ENCODE assay signal across 15 mouse cellular contexts in the genomic region with DNA sequence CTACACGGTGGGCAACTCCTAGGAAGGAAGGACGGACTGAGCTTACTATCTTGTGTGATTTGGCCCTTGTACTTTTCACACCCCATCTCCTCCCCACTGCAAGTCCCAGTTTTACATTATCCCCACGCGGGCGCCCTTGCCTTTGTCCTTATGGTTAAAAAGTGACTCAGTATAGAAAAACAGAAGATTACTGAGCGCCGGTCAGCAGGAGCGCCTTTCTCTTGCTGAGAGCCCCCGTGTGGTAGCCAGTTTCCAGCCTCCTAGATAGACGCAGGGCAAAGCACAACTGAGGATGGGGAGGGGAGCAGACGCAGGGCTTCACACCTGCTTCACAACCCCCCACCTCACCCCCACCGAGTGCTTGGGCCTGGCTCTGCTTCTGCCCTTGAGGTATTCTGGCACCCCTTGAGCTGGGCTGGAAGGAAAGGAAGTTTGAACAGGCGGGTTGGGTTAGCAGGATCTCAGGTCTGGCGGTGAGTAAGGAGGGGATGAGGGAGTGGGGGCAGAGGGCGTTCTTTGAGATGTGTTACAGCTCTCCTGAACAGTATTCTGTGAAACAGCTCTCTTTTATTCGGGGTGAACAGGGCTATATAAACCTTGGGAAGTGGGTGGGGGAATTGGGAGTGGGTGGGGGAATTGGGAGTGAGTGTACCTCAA. TPM values are rescaled to one million over a fixed set of nuclear protein-coding genes. Genes with fewer than 3 reads are reported as not detected.
DNase-seq lines count a peak whose midpoint lies in the region; ATAC-seq and TF ChIP-seq lines count a peak whose summit lies in the region.
"Had no signal": no experiment of that assay in that cellular context is flagged by ENCODE, and none has a peak within 500 bp of the region (broad histone marks: within the 10 kb centered on the region; RNA-seq: fewer than 3 reads in every experiment).

No protein-coding gene starts in this region.

- H3K9me3 ChIP-seq in forebrain, embryonic 14.5 days (replicated peaks; ENCODE audit: control insufficient read depth, low read length): no peaks in the 10 kb centered on the region
- H3K9me3 ChIP-seq in forebrain, embryonic 13.5 days (replicated peaks): no peaks in the 10 kb centered on the region
- no peaks in the 10 kb centered on the region for H3K9me3 ChIP-seq in midbrain, postnatal 0 days (ENCODE audit: low read length)
- H3K9me3 ChIP-seq in midbrain, embryonic 11.5 days (ENCODE audit: control insufficient read depth, low read length): no peaks in the 10 kb centered on the region
- H3K9me3 ChIP-seq: liver, embryonic 12.5 days; neural tube, embryonic 15.5 days had no signal

- no peaks in the 10 kb centered on the region for H3K36me3 ChIP-seq in forebrain, embryonic 14.5 days (ENCODE audit: control insufficient read depth, insufficient read depth, low read length)
- H3K36me3 ChIP-seq in forebrain, embryonic 13.5 days (ENCODE audit: poor library complexity, severe bottlenecking): no peaks in the 10 kb centered on the region
- no peaks in the 10 kb centered on the region for H3K36me3 ChIP-seq in midbrain, postnatal 0 days (ENCODE audit: insufficient read depth, low read length)
- no peaks in the 10 kb centered on the region for H3K36me3 ChIP-seq in midbrain, embryonic 11.5 days (ENCODE audit: control insufficient read depth, insufficient read depth, low read length)
- H3K36me3 ChIP-seq: liver, embryonic 12.5 days; neural tube, embryonic 15.5 days had no signal

- H3K4me3 ChIP-seq in forebrain, embryonic 14.5 days (ENCODE audit: low read depth, low read length): no peak overlapping the region
- H3K4me3 ChIP-seq in forebrain, embryonic 13.5 days: no peak overlapping the region
- no peak overlapping the region for H3K4me3 ChIP-seq in midbrain, postnatal 0 days (ENCODE audit: low read depth, low read length)
- no peak overlapping the region for H3K4me3 ChIP-seq in midbrain, embryonic 11.5 days (ENCODE audit: low read depth, low read length)
- H3K4me3 ChIP-seq: layer of hippocampus, adult 2 months; liver, embryonic 12.5 days; neural tube, embryonic 15.5 days had no signal

- TF ChIP-seq CTCF in midbrain, postnatal 0 days (IDR thresholded peaks at IDR 0.05): peak; percentile 41

- H3K27me3 ChIP-seq in forebrain, embryonic 14.5 days (replicated peaks; ENCODE audit: control insufficient read depth, insufficient read depth, low read length): no peaks in the 10 kb centered on the region
- no peaks in the 10 kb centered on the region for H3K27me3 ChIP-seq in forebrain, embryonic 13.5 days
- no peaks in the 10 kb centered on the region; the same call in 1 of the 2 replicates for H3K27me3 ChIP-seq in midbrain, postnatal 0 days (ENCODE audit: insufficient read depth, low read length)
- no peaks in the 10 kb centered on the region for H3K27me3 ChIP-seq in midbrain, embryonic 11.5 days (ENCODE audit: control insufficient read depth, insufficient read depth, low read length)

- no peaks in the 10 kb centered on the region for H3K4me1 ChIP-seq in forebrain, embryonic 14.5 days (ENCODE audit: control insufficient read depth, insufficient read depth, low read length)
- peaks cover 8% of the 10 kb centered on the region; the same call in 1 of the 2 replicates for H3K4me1 ChIP-seq in forebrain, embryonic 13.5 days
- H3K4me1 ChIP-seq in midbrain, postnatal 0 days (ENCODE audit: insufficient read depth, low read length): no peaks in the 10 kb centered on the region
- H3K4me1 ChIP-seq in midbrain, embryonic 11.5 days (ENCODE audit: control insufficient read depth, insufficient read depth, low read length): no peaks in the 10 kb centered on the region
- H3K4me1 ChIP-seq: liver, embryonic 12.5 days had no signal

- H3K9ac ChIP-seq in forebrain, embryonic 14.5 days (ENCODE audit: low read length): no peak overlapping the region
- no peak overlapping the region for H3K9ac ChIP-seq in forebrain, embryonic 13.5 days
- H3K9ac ChIP-seq in midbrain, postnatal 0 days (replicated peaks; ENCODE audit: low read length, poor library complexity, severe bottlenecking): no peak overlapping the region
- H3K9ac ChIP-seq in midbrain, embryonic 11.5 days (ENCODE audit: low read length): no peak overlapping the region
- H3K9ac ChIP-seq: liver, embryonic 12.5 days; neural tube, embryonic 15.5 days had no signal

- 14% methylated on average over 16 of the region's 16 CpGs for WGBS in forebrain, embryonic 14.5 days
- 15% methylated on average over 16 of the region's 16 CpGs for WGBS in forebrain, embryonic 13.5 days
- 21% methylated on average over 16 of the region's 16 CpGs for WGBS in midbrain, postnatal 0 days
- 17% methylated on average over 16 of the region's 16 CpGs for WGBS in midbrain, embryonic 11.5 days

- no peak for ATAC-seq in forebrain, embryonic 14.5 days
- ATAC-seq in forebrain, embryonic 13.5 days: no peak
- ATAC-seq in midbrain, postnatal 0 days (ENCODE audit: low FRiP score): no peak
- no peak for ATAC-seq in midbrain, embryonic 11.5 days (ENCODE audit: low FRiP score)
- ATAC-seq: liver, embryonic 12.5 days had no signal

- H3K4me2 ChIP-seq in forebrain, embryonic 14.5 days (ENCODE audit: low read length): no peak overlapping the region
- no peak overlapping the region for H3K4me2 ChIP-seq in forebrain, embryonic 13.5 days
- H3K4me2 ChIP-seq in midbrain, postnatal 0 days (ENCODE audit: low read depth, low read length, poor library complexity, severe bottlenecking): no peak overlapping the region
- no peak overlapping the region for H3K4me2 ChIP-seq in midbrain, embryonic 11.5 days
- H3K4me2 ChIP-seq: liver, embryonic 12.5 days; neural tube, embryonic 15.5 days had no signal

- H3K27ac ChIP-seq in forebrain, embryonic 14.5 days (ENCODE audit: low read depth, low read length): no peak overlapping the region
- no peak overlapping the region for H3K27ac ChIP-seq in forebrain, embryonic 13.5 days
- H3K27ac ChIP-seq in midbrain, postnatal 0 days (ENCODE audit: low read depth, low read length): no peak overlapping the region
- H3K27ac ChIP-seq in midbrain, embryonic 11.5 days (ENCODE audit: low read depth, low read length): no peak overlapping the region
- H3K27ac ChIP-seq: layer of hippocampus, adult 2 months; liver, embryonic 12.5 days; neural tube, embryonic 15.5 days had no signal

- peak; percentile 4 for DNase-seq in forebrain, embryonic 14.5 days (ENCODE audit: low spot score)
- peak; percentile 3 for DNase-seq in midbrain, postnatal 0 days (ENCODE audit: low spot score)
- no peak for DNase-seq in midbrain, embryonic 11.5 days (ENCODE audit: low spot score, missing footprints)
- DNase-seq in kidney, postnatal 10 days: peak; percentile 55
- no peak for DNase-seq in yolk sac, embryonic 10.5 days (ENCODE audit: low spot score)
- DNase-seq in right cerebral cortex, postnatal 25 days: no peak
- DNase-seq in thymus, postnatal 0 days (ENCODE audit: low spot score): no peak
- DNase-seq: cerebellum, adult 9-10 months; gastrocnemius, postnatal 14 days; heart, postnatal 4 days had no signal

RNA-seq across cellular contexts. Expression of gene Ccdc180, which starts 6.5 kb away (rescaled TPM):
- polyA plus RNA-seq in forebrain, embryonic 14.5 days (2014; fragmentation: Nextera tagmentation; extraction: Ambion mirVana): 0.07 and 0.10 TPM in 2 replicates
- polyA plus RNA-seq in forebrain, embryonic 13.5 days (2015; fragmentation: Nextera tagmentation; extraction: Ambion mirVana): 0.25 and 0.52 TPM in 2 replicates
- 0.27 and 0.52 TPM in 2 replicates for total RNA-seq in midbrain, postnatal 0 days (2014; rRNA removed)
- 0.27 and 0.48 TPM in 2 replicates for polyA plus RNA-seq in midbrain, postnatal 0 days (2015; fragmentation: Nextera tagmentation; extraction: Ambion mirVana)
- 0.08 TPM in 1 of 2 replicates, not detected in the other for polyA plus RNA-seq in midbrain, embryonic 11.5 days (2014; fragmentation: Nextera tagmentation; extraction: Ambion mirVana)
- polyA plus RNA-seq in thymus, postnatal 0 days (2015; fragmentation: Nextera tagmentation; extraction: Ambion mirVana): 0.17 and 0.20 TPM in 2 replicates
- polyA plus RNA-seq: small intestine, adult 2 months had no signal

RNA-seq across cellular contexts. Expression of gene Stra6l, which starts 48.1 kb away (rescaled TPM):
- polyA plus RNA-seq in forebrain, embryonic 14.5 days (2014; fragmentation: Nextera tagmentation; extraction: Ambion mirVana): 1.0 and 1.2 TPM in 2 replicates
- 1.1 and 1.5 TPM in 2 replicates for polyA plus RNA-seq in forebrain, embryonic 13.5 days (2015; fragmentation: Nextera tagmentation; extraction: Ambion mirVana)
- 0.71 and 1.4 TPM in 2 replicates for total RNA-seq in midbrain, postnatal 0 days (2014; rRNA removed)
- 0.46 and 0.56 TPM in 2 replicates for polyA plus RNA-seq in midbrain, postnatal 0 days (2015; fragmentation: Nextera tagmentation; extraction: Ambion mirVana)
- 0.11 and 0.59 TPM in 2 replicates for polyA plus RNA-seq in midbrain, embryonic 11.5 days (2014; fragmentation: Nextera tagmentation; extraction: Ambion mirVana)
- polyA plus RNA-seq in thymus, postnatal 0 days (2015; fragmentation: Nextera tagmentation; extraction: Ambion mirVana): 0.14 and 0.21 TPM in 2 replicates
- total RNA-seq: gastrocnemius, postnatal 14 days; layer of hippocampus, adult 2 months had no signal

Comparison
In these comparisons a context has a peak if more than half of its experiments do, and no peak if none do; other contexts are left out.
1. DNase-seq: peak in forebrain, embryonic 14.5 days (single experiment), midbrain, postnatal 0 days (single experiment) and kidney, postnatal 10 days (single experiment); none in midbrain, embryonic 11.5 days (single experiment), yolk sac, embryonic 10.5 days (single experiment), right cerebral cortex, postnatal 25 days (single experiment) and thymus, postnatal 0 days (single experiment).